Mouse (Mus musculus): ENCODE measurements at regions not wholly inside any gene's neighbourhood (a gene's known extent, or its start where the extent isn't known, plus 50 kb on each side); places are given as distances from the start of the nearest gene placed in this dataset.

GRCm38 (mm10) chr1:31337087-31337486 lies 114.4 kb downstream of the Pih1d3 start:
- peak in 1 of 2 experiments; percentile 29 for DNase-seq (ENCODE audit: inconsistent age in 2 of 2, low spot score in 1 of 2)

- no peak for DNase-seq (ENCODE audit: inconsistent age in 2 of 2, low spot score in 1 of 2)
Measured at GRCm38 (mm10) chr1:31363971-31364370, 141.3 kb downstream of the Pih1d3 start.

- DNase-seq (ENCODE audit: inconsistent age in 2 of 2, low spot score in 1 of 2): no peak
Measured at GRCm38 (mm10) chr1:31377324-31377723, 154.7 kb downstream of the Pih1d3 start.

- no peak for DNase-seq (ENCODE audit: inconsistent age in 2 of 2, low spot score in 1 of 2)
Measured at GRCm38 (mm10) chr1:31379032-31379431, 156.4 kb downstream of the Pih1d3 start.

- DNase-seq (ENCODE audit: inconsistent age in 2 of 2, low spot score in 1 of 2): no peak
Measured at GRCm38 (mm10) chr1:31380312-31380711, 157.7 kb downstream of the Pih1d3 start.

- DNase-seq (ENCODE audit: inconsistent age in 2 of 2, low spot score in 1 of 2): no peak
Measured at GRCm38 (mm10) chr1:31382192-31382591, 159.6 kb downstream of the Pih1d3 start.
